Mouse (Mus musculus) stomach, embryonic 14.5 days (tissue): ENCODE measurements at regions not wholly inside any gene's neighbourhood (a gene's known extent, or its start where the extent isn't known, plus 50 kb on each side); places are given as distances from the start of the nearest gene placed in this dataset.
A peak's percentile ranks its signal among the peaks of the same experiment; 100 is the strongest.

ENCODE experiments used
- ATAC-seq: fragments of 200-750 bp; cut with Nextera tagmentation; 2 replicates; pipeline ENCODE4 v1.8.0; 2017; ENCODE audit warnings: low read depth, moderate TSS enrichment; ENCODE audit not compliant: insufficient number of reproducible peaks, insufficient read depth, low FRiP score
- H3K27ac ChIP-seq: fragments of 300-500 bp; sonication (generic); 2 replicates; pipeline ENCODE4 v1.5.1; 2014; ENCODE audit warnings: mild to moderate bottlenecking, low read length, moderate library complexity, mixed read lengths
- H3K27me3 ChIP-seq: fragments of 300-500 bp; sonication (generic); 2 replicates; pipeline ENCODE4 v1.6.1; 2014; ENCODE audit warnings: low read length, control low read depth, mixed read lengths; ENCODE audit not compliant: control insufficient read depth, insufficient read depth
- H3K36me3 ChIP-seq: fragments of 300-500 bp; sonication (generic); 2 replicates; pipeline ENCODE4 v1.6.1; 2014; ENCODE audit warnings: mild to moderate bottlenecking, control low read depth, low read length, moderate library complexity, mixed read lengths; ENCODE audit not compliant: control insufficient read depth, insufficient read depth
- H3K4me1 ChIP-seq: fragments of 300-500 bp; sonication (generic); 2 replicates; pipeline ENCODE4 v1.6.1; 2014; ENCODE audit warnings: low read length, control low read depth, mixed read lengths; ENCODE audit not compliant: control insufficient read depth, insufficient read depth
- H3K4me2 ChIP-seq: fragments of 300-500 bp; sonication (generic); replicated peaks from 2 replicates; pipeline ENCODE4 v1.6.1; 2014; ENCODE audit warnings: low read depth, low read length, control low read depth
- H3K4me3 ChIP-seq: fragments of 300-500 bp; sonication (generic); 2 replicates; pipeline ENCODE4 v1.5.1; 2014; ENCODE audit warnings: low read depth, low read length, control low read depth
- H3K9ac ChIP-seq: fragments of 300-500 bp; sonication (generic); replicated peaks from 2 replicates; pipeline ENCODE4 v1.6.1; 2014; ENCODE audit warnings: low read depth, mild to moderate bottlenecking, control low read depth, low read length, moderate library complexity, mixed read lengths
- H3K9me3 ChIP-seq: fragments of 300-500 bp; sonication (generic); 2 replicates; pipeline ENCODE4 v1.6.1; 2016; ENCODE audit warnings: low read depth, low read length, control low read depth; ENCODE audit not compliant: control insufficient read depth
- WGBS: fragments of 180-500 bp; shearing (Covaris S2); extraction: QIAGEN DNeasy Blood & Tissue Kit; methylation state at CpG from one replicate; pipeline ENCODE4 v1.1.7; 2014; 5-methylcytosine and 5-hydroxymethylcytosine counted together

DNA sequence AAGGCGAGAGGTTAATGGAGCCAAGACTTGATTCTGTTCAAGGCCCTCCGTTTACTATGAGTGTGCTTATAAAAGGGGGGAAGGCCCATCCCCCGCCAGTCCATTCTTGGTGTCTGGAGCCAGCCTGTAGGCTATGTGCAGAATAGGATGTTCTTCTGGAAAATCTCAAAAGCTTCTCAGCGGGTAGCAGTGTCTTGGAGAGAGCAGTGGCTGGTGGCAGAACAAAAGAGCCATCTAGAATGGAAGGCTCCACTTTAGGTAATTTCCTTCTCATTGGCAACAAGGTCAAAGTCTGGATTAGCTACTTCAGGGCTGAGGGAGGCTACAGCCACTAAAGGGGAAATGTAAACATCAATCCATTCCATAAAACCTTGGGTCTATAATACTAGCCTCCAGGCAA is 1150.8 kb upstream of the Ptprd start:
- ATAC-seq = no peak
- Histone ChIP-seq H3K36me3 (no peaks in the 10 kb centered on the region), H3K4me2 (no peak overlapping the region), H3K27me3 (no peaks in the 10 kb centered on the region), H3K4me3 (no peak overlapping the region), H3K27ac (no peak overlapping the region), H3K9me3 (no peaks in the 10 kb centered on the region), H3K4me1 (no peaks in the 10 kb centered on the region), H3K9ac (no peak overlapping the region)
- WGBS = 77% methylated on average over 4 of the region's 4 CpGs

DNA sequence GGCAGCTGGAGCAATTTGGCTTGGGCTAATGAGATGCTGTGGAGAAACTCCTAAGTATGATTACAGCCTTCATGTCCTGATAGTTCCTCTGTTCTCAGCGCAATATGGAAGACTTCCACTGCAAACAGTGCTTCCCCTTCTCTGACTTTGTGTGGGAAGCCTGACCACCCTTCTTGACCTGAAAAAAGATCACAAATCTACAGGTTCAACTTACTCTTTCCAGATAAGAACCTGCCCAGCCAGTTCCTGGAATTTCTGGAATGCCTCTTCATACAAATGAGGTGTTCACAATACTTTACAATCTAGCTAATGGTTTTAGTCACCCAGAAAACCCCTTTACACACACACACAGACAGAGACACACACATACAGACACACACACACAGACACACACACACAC is 1146.0 kb upstream of the Ptprd start:
- Histone ChIP-seq H3K4me2 (no peak overlapping the region), H3K9me3 (no peaks in the 10 kb centered on the region), H3K4me1 (no peaks in the 10 kb centered on the region), H3K27ac (no peak overlapping the region), H3K36me3 (no peaks in the 10 kb centered on the region), H3K4me3 (no peak overlapping the region), H3K9ac (no peak overlapping the region), H3K27me3 (no peaks in the 10 kb centered on the region)
- 56% methylated on average over 1 of the region's 1 CpGs for WGBS
- no peak for ATAC-seq

DNA sequence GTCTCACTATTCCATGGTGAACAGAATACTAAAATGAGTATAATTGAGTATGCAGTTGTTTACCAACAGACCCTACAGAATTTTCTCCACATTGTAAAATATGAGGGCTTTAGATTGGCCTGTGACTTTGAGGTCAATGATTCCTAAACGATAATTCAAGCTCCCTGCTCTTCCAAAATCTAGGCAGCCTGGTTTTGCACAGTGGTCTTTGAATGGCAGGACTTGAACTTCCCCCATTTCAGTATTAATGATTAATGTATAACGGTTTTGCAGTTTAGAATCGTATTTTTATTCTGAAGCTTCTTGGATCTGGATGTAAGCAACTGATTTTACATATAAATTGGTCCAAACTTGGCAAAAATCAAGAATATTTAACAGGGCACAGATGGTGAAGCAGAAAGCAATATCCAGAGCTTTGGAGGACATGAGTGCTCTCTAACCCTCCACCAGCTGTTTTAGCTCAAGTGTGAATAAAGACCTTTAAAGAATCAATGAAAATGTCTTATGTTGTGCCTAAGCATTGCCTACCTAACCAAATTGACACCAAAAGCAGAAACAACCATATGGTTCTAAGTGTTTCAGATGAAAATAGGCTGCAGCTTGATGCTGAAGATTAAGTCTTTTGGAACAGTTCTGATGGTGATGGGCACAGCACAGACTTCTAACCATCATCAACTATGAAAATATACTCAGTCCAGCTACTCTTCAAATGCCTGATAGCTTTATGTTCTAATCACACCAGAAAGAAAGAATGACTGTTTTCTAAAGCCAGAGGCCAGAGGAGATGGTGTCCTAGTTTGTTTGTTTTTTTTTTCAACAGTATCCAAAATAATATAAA is 1098.3 kb upstream of the Ptprd start:
- Histone ChIP-seq H3K4me3 (no peak overlapping the region), H3K27ac (no peak overlapping the region), H3K27me3 (no peaks in the 10 kb centered on the region), H3K4me1 (no peaks in the 10 kb centered on the region), H3K36me3 (no peaks in the 10 kb centered on the region), H3K4me2 (no peak overlapping the region), H3K9me3 (no peaks in the 10 kb centered on the region), H3K9ac (no peak overlapping the region)
- whole genome bisulfite sequencing = 68% methylated on average over 3 of the region's 3 CpGs
- no peak for ATAC-seq

DNA sequence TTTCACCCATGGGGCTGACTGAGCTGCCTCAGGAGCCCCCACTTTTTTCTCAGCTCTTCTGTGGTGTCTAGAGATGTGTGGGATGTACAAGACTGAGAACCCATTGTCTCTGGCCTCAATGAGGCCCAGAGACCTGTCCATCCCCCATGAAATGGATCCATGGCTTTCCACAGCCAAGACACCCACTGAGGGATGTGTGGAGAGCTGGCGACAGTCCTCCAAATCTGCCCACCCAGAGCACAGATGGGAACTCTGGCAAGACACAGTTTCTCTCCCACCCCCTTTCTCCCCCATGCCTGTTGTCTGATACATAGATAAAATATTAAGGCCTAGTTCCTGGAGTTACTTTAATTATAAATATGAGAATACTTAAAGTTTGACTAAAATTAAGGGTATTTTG is 1079.3 kb upstream of the Ptprd start:
- Histone ChIP-seq H3K27ac (no peak overlapping the region), H3K9ac (no peak overlapping the region), H3K4me2 (no peak overlapping the region), H3K27me3 (no peaks in the 10 kb centered on the region), H3K4me1 (no peaks in the 10 kb centered on the region), H3K36me3 (no peaks in the 10 kb centered on the region), H3K4me3 (no peak overlapping the region), H3K9me3 (no peaks in the 10 kb centered on the region)
- no peak for ATAC-seq
- 84% methylated on average over 1 of the region's 1 CpGs for WGBS

DNA sequence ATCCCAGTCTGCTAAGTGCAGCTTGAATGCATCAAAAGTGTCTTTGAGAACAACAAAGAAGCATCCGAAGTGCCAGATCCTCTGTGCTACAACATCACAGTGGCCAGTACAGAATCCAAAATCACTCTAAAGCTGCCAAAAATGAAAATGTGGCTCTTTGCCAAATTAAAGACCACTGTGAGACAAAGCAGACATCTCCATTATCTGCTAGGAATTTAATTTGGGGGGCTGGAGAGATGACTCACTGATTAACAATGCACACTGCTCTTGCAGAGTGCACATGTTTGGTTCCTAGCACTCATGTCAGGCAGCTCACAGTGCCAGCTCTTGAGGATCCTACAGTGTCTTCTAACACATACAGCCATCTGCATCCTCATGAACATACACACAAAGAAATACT is 1053.3 kb upstream of the Ptprd start:
- no peak overlapping the region for H3K4me3 ChIP-seq
- no peaks in the 10 kb centered on the region for H3K36me3 ChIP-seq
- H3K27me3 ChIP-seq = no peaks in the 10 kb centered on the region
- H3K4me2 ChIP-seq = no peak overlapping the region
- no peaks in the 10 kb centered on the region for H3K4me1 ChIP-seq
- H3K9me3 ChIP-seq = no peaks in the 10 kb centered on the region
- no peak overlapping the region for H3K9ac ChIP-seq
- WGBS = 48% methylated on average over 1 of the region's 1 CpGs
- no peak overlapping the region for H3K27ac ChIP-seq
- ATAC-seq = peak; percentile 84

DNA sequence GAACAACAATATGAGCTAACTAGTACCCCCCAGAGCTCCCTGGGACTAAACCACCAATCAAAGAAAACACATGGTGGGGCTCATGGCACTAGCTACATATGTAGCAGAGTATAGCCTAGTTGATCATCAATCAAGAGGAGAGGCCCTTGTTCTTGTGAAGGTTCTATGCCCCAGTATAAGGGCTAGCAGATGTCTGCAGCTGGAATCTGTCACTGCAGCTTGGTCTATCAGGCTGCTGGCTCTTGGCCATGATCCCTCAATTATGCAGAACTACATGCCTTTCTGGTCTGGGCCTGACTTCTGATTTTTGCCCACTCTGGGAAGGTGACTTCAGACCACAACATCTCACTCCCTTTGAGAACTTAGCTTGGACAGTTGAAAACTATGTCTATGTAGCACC is 1031.4 kb upstream of the Ptprd start:
- Histone ChIP-seq H3K4me3 (no peak overlapping the region), H3K27ac (no peak overlapping the region), H3K36me3 (no peaks in the 10 kb centered on the region), H3K27me3 (no peaks in the 10 kb centered on the region), H3K4me2 (no peak overlapping the region), H3K9me3 (no peaks in the 10 kb centered on the region), H3K4me1 (no peaks in the 10 kb centered on the region), H3K9ac (no peak overlapping the region)
- no peak for ATAC-seq

DNA sequence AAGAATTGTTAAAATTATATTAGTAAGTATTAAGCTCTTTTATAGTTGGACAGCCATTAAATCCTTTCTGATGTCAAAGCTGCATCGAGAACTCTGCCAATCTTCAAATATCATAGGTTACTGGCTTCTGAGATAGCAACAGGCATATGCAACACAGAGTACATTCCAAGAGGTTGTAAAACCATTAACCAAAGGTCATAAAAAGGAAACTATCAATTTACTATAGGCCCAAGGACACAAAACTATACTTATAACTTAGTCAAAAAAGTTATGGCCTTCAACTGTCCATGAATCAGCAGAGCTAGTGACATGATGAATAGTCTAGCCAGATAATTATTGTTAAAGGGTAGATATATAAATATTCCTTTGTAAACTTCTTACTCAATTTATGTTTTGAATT is 1029.9 kb upstream of the Ptprd start:
- no peak overlapping the region for H3K4me2 ChIP-seq
- no peak for ATAC-seq
- WGBS = 86% methylated on average over 1 of the region's 1 CpGs
- no peaks in the 10 kb centered on the region for H3K36me3 ChIP-seq
- H3K27ac ChIP-seq = no peak overlapping the region
- no peaks in the 10 kb centered on the region for H3K4me1 ChIP-seq
- H3K4me3 ChIP-seq = no peak overlapping the region
- no peak overlapping the region for H3K9ac ChIP-seq
- H3K9me3 ChIP-seq = no peaks in the 10 kb centered on the region
- H3K27me3 ChIP-seq = no peaks in the 10 kb centered on the region

DNA sequence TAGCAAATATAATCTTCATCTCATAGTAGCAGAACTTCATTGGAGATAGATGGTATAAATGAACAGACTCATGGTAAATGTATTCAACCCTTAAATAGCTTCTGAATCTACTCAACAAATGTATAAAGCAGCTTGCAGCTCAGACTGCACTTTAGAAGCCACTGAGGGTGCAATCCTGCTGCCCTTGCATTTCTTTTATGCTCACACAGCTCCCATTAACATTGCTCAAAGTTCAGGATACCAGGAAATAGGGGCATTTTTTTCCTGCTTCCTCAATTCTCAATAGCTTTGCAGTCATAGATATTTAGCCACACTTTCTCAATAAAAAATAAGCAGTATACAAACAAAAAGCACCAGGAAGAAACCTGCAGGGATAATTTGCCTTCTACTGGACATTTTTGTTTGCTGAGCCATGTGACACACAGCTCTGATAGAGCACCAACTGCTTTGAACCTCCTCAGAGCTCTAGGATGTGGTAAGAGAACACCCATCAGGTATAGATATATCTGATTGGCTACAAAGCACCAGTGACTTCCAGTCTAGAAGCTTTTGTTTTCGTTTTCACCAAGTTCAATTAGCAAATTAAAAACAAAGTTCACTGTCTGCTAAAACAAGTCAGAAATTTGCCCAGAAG is 1012.5 kb upstream of the Ptprd start:
- Histone ChIP-seq H3K9ac (no peak overlapping the region), H3K27me3 (no peaks in the 10 kb centered on the region), H3K27ac (no peak overlapping the region), H3K36me3 (no peaks in the 10 kb centered on the region), H3K4me2 (no peak overlapping the region), H3K4me3 (no peak overlapping the region), H3K9me3 (no peaks in the 10 kb centered on the region; the same call in 1 of the 2 replicates), H3K4me1 (no peaks in the 10 kb centered on the region)
- no peak for ATAC-seq
- 56% methylated on average over 1 of the region's 1 CpGs for WGBS
